Mouse (Mus musculus): ENCODE data around the gene Mtch2.

Mtch2 gene

DNA sequence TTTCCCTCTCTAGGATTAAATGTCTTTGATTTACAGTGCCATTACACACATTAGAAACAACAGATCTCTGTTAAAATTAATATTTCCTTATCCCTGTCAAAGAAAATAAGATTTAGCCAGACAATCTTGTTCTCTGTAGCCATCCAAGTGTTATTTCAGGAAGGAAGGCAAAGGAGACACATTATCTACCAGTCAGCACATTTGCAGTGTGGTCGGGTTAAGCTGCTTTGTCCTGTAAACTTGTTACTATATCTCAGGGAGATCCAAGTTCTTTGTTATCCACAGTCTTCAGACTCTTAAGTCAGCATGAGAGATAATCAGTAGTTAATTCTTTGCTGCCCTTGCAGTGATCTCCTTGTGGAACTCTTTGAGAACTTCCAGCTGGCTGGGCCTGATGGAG is 63.9 kb downstream of the Mtch2 start:
- DNase-seq (ENCODE audit: low spot score), result no peak

- DNase-seq (ENCODE audit: low spot score), result no peak
Observed at GRCm38 (mm10) chr2:90911668-90912067, 64.7 kb downstream of the Mtch2 start.

- no peak for DNase-seq (ENCODE audit: low spot score)
Observed at GRCm38 (mm10) chr2:90913671-90914070, 66.7 kb downstream of the Mtch2 start.

- no peak for DNase-seq (ENCODE audit: low spot score)
Observed at GRCm38 (mm10) chr2:90915516-90915915, 68.6 kb downstream of the Mtch2 start.
